Mouse (Mus musculus): ENCODE data around the gene Scaf1.

GRCm38 (mm10) chr7:45027761-45028160 is 11.6 kb upstream of the Scaf1 start:
- TF ChIP-seq POLR2A (IDR thresholded peaks at IDR 0.05; ENCODE audit: insufficient read length, low read depth) = no peak
- TF ChIP-seq E2F4 (IDR thresholded peaks at IDR 0.05; ENCODE audit: insufficient read depth) = no peak
- no peak for TF ChIP-seq USF1 (IDR thresholded peaks at IDR 0.05; ENCODE audit: low read depth)
- no peak for TF ChIP-seq MAX (IDR thresholded peaks at IDR 0.05; ENCODE audit: low read depth)
- TF ChIP-seq MYOG (IDR thresholded peaks at IDR 0.05; ENCODE audit: control insufficient read depth in 1 of 3, insufficient read depth in 1 of 3, insufficient read length in 2 of 3, low read depth in 2 of 3) = no peak
- no peak for TF ChIP-seq CEBPB (IDR thresholded peaks at IDR 0.05; ENCODE audit: insufficient read depth, poor library complexity, severe bottlenecking)
- no peak for TF ChIP-seq TCF12 (IDR thresholded peaks at IDR 0.05; ENCODE audit: insufficient read depth, poor library complexity, severe bottlenecking)

Measured in myocyte (in vitro differentiated cells).